Mouse (Mus musculus): ENCODE measurements around the gene Trio.

- TF ChIP-seq EP300 (optimal IDR thresholded peaks at IDR 0.05): no peak
- no peak for TF ChIP-seq CTCF (IDR thresholded peaks at IDR 0.05; ENCODE audit: low read depth)
These were observed 126.7 kb downstream of the Trio start for GRCm38 (mm10) chr15:27898795-27899406.

Data from stomach, postnatal 0 days (tissue).